Mouse (Mus musculus): ENCODE results near the gene Fam71e2.
A peak's percentile ranks its signal among the peaks of the same experiment; 100 is the strongest.

Gene Fam71e2

GRCm38 (mm10) chr7:4739041-4739543 lies 32.0 kb downstream of the Fam71e2 start:
- no peak for DNase-seq

- no peak for DNase-seq
Observed at GRCm38 (mm10) chr7:4732968-4733392, 38.1 kb downstream of the Fam71e2 start.

- DNase-seq: no peak
Observed at GRCm38 (mm10) chr7:4731090-4731489, 40.0 kb downstream of the Fam71e2 start.

- no peak for DNase-seq
Observed at GRCm38 (mm10) chr7:4725169-4725568, 45.9 kb downstream of the Fam71e2 start, which contains the start of gene Tmem150b. Gene Tmem150b, minus strand, starts transcription at chr7:4725249.

- DNase-seq: no peak
Observed at GRCm38 (mm10) chr7:4724359-4724758, 46.7 kb downstream of the Fam71e2 start.

GRCm38 (mm10) chr7:4723508-4723907 lies 47.6 kb downstream of the Fam71e2 start:
- DNase-seq: peak; percentile 60

- no peak for DNase-seq
Observed at GRCm38 (mm10) chr7:4719276-4719675, 51.8 kb downstream of the Fam71e2 start.

- DNase-seq: no peak
Observed at GRCm38 (mm10) chr7:4716955-4717354, 54.1 kb downstream of the Fam71e2 start.

GRCm38 (mm10) chr7:4712594-4712993 lies 58.5 kb downstream of the Fam71e2 start:
- no peak for DNase-seq

- DNase-seq: peak; percentile 23
Observed at GRCm38 (mm10) chr7:4705098-4705497, 66.0 kb downstream of the Fam71e2 start.

All from right cerebral cortex, adult 18-20 months (tissue).